Mouse (Mus musculus) heart, embryonic 12.5 days (tissue): ENCODE measurements at regions not wholly inside any gene's neighbourhood (a gene's known extent, or its start where the extent isn't known, plus 50 kb on each side); places are given as distances from the start of the nearest gene placed in this dataset.

Experiments used
- ATAC-seq: fragments of 200-750 bp; cut with Nextera tagmentation; 2 replicates; pipeline ENCODE4 v1.8.0; 2017; ENCODE audit warnings: moderate TSS enrichment, moderate library complexity; ENCODE audit not compliant: insufficient number of reproducible peaks, low FRiP score
- H3K27ac ChIP-seq: fragments of 300-500 bp; sonication (generic); 2 replicates; pipeline ENCODE4 v1.5.1; 2016; ENCODE audit warnings: mild to moderate bottlenecking, moderate library complexity; ENCODE audit not compliant: poor library complexity, severe bottlenecking
- H3K27me3 ChIP-seq: fragments of 300-500 bp; sonication (generic); replicated peaks from 2 replicates; pipeline ENCODE4 v1.6.1; 2016; ENCODE audit warnings: mild to moderate bottlenecking, moderate library complexity
- H3K36me3 ChIP-seq: fragments of 300-500 bp; sonication (generic); 2 replicates; pipeline ENCODE4 v1.6.1; 2016; ENCODE audit warnings: mild to moderate bottlenecking, moderate library complexity
- H3K4me1 ChIP-seq: fragments of 300-500 bp; sonication (generic); replicated peaks from 2 replicates; pipeline ENCODE4 v1.6.1; 2016; ENCODE audit warnings: mild to moderate bottlenecking
- H3K4me2 ChIP-seq: fragments of 300-500 bp; sonication (generic); 2 replicates; pipeline ENCODE4 v1.6.1; 2016; ENCODE audit warnings: mild to moderate bottlenecking, moderate library complexity
- H3K4me3 ChIP-seq: fragments of 300-500 bp; sonication (generic); 2 replicates; pipeline ENCODE4 v1.5.1; 2016; ENCODE audit warnings: mild to moderate bottlenecking
- H3K9ac ChIP-seq: fragments of 300-500 bp; sonication (generic); 2 replicates; pipeline ENCODE4 v1.6.1; 2016; ENCODE audit warnings: mild to moderate bottlenecking, moderate library complexity
- H3K9me3 ChIP-seq: fragments of 300-500 bp; sonication (generic); replicated peaks from 2 replicates; pipeline ENCODE4 v1.6.1; 2016; ENCODE audit warnings: mild to moderate bottlenecking, moderate library complexity
- WGBS: fragments of 180-500 bp; shearing (Covaris S2); methylation state at CpG from one replicate; pipeline ENCODE4 v1.1.7; 2016; 5-methylcytosine and 5-hydroxymethylcytosine counted together

- Histone ChIP-seq H3K4me1 (peaks cover 19% of the 10 kb centered on the region), H3K36me3 (no peaks in the 10 kb centered on the region), H3K27ac (no peak overlapping the region), H3K4me2 (no peak overlapping the region), H3K4me3 (no peak overlapping the region), H3K9ac (no peak overlapping the region), H3K9me3 (no peaks in the 10 kb centered on the region), H3K27me3 (no peaks in the 10 kb centered on the region; the same call in 1 of the 2 replicates)
- 34% methylated on average over 9 of the region's 9 CpGs for WGBS
- no peak for ATAC-seq
Observed at GRCm38 (mm10) chr8:25463532-25463931, 639.4 kb upstream of the Adam5 start.

GRCm38 (mm10) chr8:25462492-25462891, 638.3 kb upstream of the Adam5 start:
- no peak overlapping the region for H3K4me3 ChIP-seq
- peaks cover 19% of the 10 kb centered on the region for H3K4me1 ChIP-seq
- no peak for ATAC-seq
- no peaks in the 10 kb centered on the region for H3K36me3 ChIP-seq
- no peaks in the 10 kb centered on the region for H3K9me3 ChIP-seq
- H3K27me3 ChIP-seq = no peaks in the 10 kb centered on the region; the same call in 1 of the 2 replicates
- no peak overlapping the region for H3K9ac ChIP-seq
- WGBS = 55% methylated on average over 4 of the region's 4 CpGs
- H3K27ac ChIP-seq = no peak overlapping the region
- no peak overlapping the region for H3K4me2 ChIP-seq

- H3K27ac ChIP-seq = no peak overlapping the region
- H3K36me3 ChIP-seq = no peaks in the 10 kb centered on the region
- H3K27me3 ChIP-seq = no peaks in the 10 kb centered on the region
- WGBS = 60% methylated on average over 6 of the region's 6 CpGs
- peaks cover 6% of the 10 kb centered on the region for H3K9me3 ChIP-seq
- no peaks in the 10 kb centered on the region for H3K4me1 ChIP-seq
- H3K4me2 ChIP-seq = no peak overlapping the region
- no peak for ATAC-seq
- no peak overlapping the region for H3K4me3 ChIP-seq
- H3K9ac ChIP-seq = no peak overlapping the region
Observed at GRCm38 (mm10) chr8:25455644-25456043, 631.5 kb upstream of the Adam5 start.

DNA sequence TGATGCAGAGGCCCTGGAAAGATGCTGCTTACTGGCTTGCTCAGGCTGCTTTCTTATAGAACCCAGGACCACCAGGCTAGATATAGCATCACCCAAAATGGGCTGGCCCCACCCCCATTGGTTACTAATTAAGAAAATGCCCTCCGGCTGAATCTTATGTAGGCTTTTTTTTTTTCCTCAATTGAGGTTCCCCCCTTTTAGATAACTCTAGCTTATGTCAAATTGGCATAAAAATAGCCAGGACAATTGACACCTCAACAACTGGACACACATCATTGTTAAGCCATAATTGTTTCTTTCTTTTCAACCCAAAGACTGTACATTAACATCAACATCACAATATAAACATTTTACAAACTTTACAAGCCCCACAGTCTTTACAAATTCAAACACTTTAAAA, 630.8 kb upstream of the Adam5 start:
- 84% methylated on average over 1 of the region's 1 CpGs for WGBS
- ATAC-seq = no peak

DNA sequence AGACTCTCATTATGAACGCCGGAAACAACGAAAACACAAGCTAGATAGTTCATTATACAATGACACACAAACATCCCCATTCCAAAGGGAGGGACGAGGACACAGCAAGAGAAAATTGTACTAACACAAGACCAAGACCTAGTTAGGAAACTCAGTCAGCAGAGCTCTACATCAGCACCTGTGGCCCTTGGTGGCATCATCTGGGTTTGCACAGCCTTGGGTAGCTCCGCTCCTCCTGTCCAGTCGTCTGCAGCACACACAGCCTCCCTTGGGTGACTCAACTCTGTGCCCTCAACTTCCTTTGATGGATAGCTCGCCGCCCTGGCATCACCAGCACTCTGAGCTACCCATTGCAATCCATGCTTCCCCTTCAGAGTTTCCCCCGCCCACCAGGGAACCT, 629.7 kb upstream of the Adam5 start:
- 87% methylated on average over 9 of the region's 9 CpGs for WGBS
- Histone ChIP-seq H3K27ac (no peak overlapping the region), H3K9me3 (peaks cover 6% of the 10 kb centered on the region), H3K27me3 (no peaks in the 10 kb centered on the region), H3K4me3 (no peak overlapping the region), H3K4me2 (no peak overlapping the region), H3K36me3 (no peaks in the 10 kb centered on the region), H3K9ac (no peak overlapping the region), H3K4me1 (no peaks in the 10 kb centered on the region)
- no peak for ATAC-seq

More for the DNA sequence above, 630.8 kb upstream of the Adam5 start:
- H3K4me1 ChIP-seq = no peaks in the 10 kb centered on the region
- H3K9me3 ChIP-seq = peaks cover 6% of the 10 kb centered on the region
- no peak overlapping the region for H3K4me3 ChIP-seq
- H3K9ac ChIP-seq = no peak overlapping the region
- no peaks in the 10 kb centered on the region for H3K36me3 ChIP-seq
- no peaks in the 10 kb centered on the region for H3K27me3 ChIP-seq
- H3K4me2 ChIP-seq = no peak overlapping the region
- no peak overlapping the region for H3K27ac ChIP-seq

- no peaks in the 10 kb centered on the region for H3K36me3 ChIP-seq
- no peak overlapping the region for H3K27ac ChIP-seq
- no peaks in the 10 kb centered on the region for H3K4me1 ChIP-seq
- H3K27me3 ChIP-seq = no peaks in the 10 kb centered on the region
- ATAC-seq = no peak
- no peak overlapping the region for H3K4me3 ChIP-seq
- no peak overlapping the region for H3K4me2 ChIP-seq
- H3K9me3 ChIP-seq = peaks cover 6% of the 10 kb centered on the region
- no peak overlapping the region for H3K9ac ChIP-seq
Observed at GRCm38 (mm10) chr8:25450544-25450943, 626.4 kb upstream of the Adam5 start.

GRCm38 (mm10) chr8:25449590-25449989, 625.4 kb upstream of the Adam5 start:
- no peak overlapping the region for H3K9ac ChIP-seq
- no peaks in the 10 kb centered on the region for H3K27me3 ChIP-seq
- H3K4me3 ChIP-seq = no peak overlapping the region
- H3K36me3 ChIP-seq = no peaks in the 10 kb centered on the region
- H3K4me2 ChIP-seq = no peak overlapping the region
- no peak overlapping the region for H3K27ac ChIP-seq
- 71% methylated on average over 4 of the region's 4 CpGs for WGBS
- peaks cover 6% of the 10 kb centered on the region for H3K9me3 ChIP-seq
- H3K4me1 ChIP-seq = peaks cover 4% of the 10 kb centered on the region; the same call in 1 of the 2 replicates
- no peak for ATAC-seq

DNA sequence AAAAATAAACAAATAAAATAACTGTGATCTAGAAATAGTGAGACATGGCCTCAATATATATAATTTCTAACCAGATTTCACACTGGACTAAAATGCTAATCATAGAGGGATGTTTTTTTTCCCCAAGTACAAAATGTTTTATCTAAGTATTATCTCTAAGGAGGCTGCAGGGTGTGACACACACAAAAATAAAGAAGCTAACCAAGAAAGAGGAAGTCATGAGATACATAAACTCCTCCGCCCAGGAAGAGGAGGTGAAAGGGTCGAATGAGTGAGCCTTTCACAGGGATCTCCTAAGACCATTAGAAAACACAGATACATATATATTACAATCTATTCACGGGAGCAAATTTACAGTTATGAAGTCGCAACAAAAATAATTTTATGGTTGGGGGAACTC, 623.7 kb upstream of the Adam5 start:
- no peak overlapping the region for H3K27ac ChIP-seq
- H3K9ac ChIP-seq = no peak overlapping the region
- H3K4me2 ChIP-seq = no peak overlapping the region
- peaks cover 4% of the 10 kb centered on the region; the same call in 1 of the 2 replicates for H3K4me1 ChIP-seq
- H3K4me3 ChIP-seq = no peak overlapping the region
- ATAC-seq = no peak
- H3K27me3 ChIP-seq = no peaks in the 10 kb centered on the region
- peaks cover 6% of the 10 kb centered on the region for H3K9me3 ChIP-seq
- WGBS = 71% methylated on average over 4 of the region's 4 CpGs
- H3K36me3 ChIP-seq = no peaks in the 10 kb centered on the region

DNA sequence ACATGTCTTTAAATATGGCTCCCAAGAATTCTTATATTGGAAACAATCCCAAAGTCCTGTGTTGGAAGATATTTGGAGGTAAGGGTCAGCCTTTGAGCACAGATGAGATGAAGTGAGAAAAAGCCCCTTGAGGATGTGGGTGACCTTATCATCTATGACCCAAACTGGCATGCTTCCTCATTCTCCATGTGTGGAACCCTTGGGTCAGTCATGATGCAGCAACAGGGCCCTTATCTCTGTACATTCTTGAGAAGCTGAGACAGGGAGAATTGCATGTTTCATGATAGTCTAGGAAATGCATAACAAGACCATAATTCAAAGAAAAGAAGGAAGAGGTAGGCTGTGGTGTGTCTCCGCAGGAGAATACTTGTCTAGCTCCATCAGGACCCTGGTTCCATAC, 621.8 kb upstream of the Adam5 start:
- no peaks in the 10 kb centered on the region for H3K27me3 ChIP-seq
- no peak overlapping the region for H3K4me3 ChIP-seq
- no peak overlapping the region for H3K4me2 ChIP-seq
- H3K36me3 ChIP-seq = no peaks in the 10 kb centered on the region
- H3K27ac ChIP-seq = no peak overlapping the region
- H3K9me3 ChIP-seq = no peaks in the 10 kb centered on the region
- peaks cover 14% of the 10 kb centered on the region for H3K4me1 ChIP-seq
- ATAC-seq = no peak
- 91% methylated on average over 1 of the region's 1 CpGs for WGBS
- no peak overlapping the region for H3K9ac ChIP-seq

- no peak overlapping the region for H3K27ac ChIP-seq
- peaks cover 23% of the 10 kb centered on the region for H3K4me1 ChIP-seq
- no peak overlapping the region for H3K4me2 ChIP-seq
- WGBS = 20% methylated on average over 5 of the region's 5 CpGs
- H3K36me3 ChIP-seq = no peaks in the 10 kb centered on the region
- no peak overlapping the region for H3K4me3 ChIP-seq
- H3K9me3 ChIP-seq = no peaks in the 10 kb centered on the region
- ATAC-seq = peak; percentile 39; the same call in 1 of the 2 replicates
- no peak overlapping the region for H3K9ac ChIP-seq
- H3K27me3 ChIP-seq = 0 out of 2 replicates have a peak, but pooled peaks cover 3% of the 10 kb centered on the region
Observed at GRCm38 (mm10) chr8:25445054-25445453, 620.9 kb upstream of the Adam5 start.

- Histone ChIP-seq H3K9me3 (no peaks in the 10 kb centered on the region), H3K27ac (no peak overlapping the region), H3K9ac (no peak overlapping the region), H3K27me3 (0 out of 2 replicates have a peak, but pooled peaks cover 7% of the 10 kb centered on the region), H3K4me3 (no peak overlapping the region), H3K4me2 (no peak overlapping the region), H3K36me3 (no peaks in the 10 kb centered on the region), H3K4me1 (peaks cover 25% of the 10 kb centered on the region)
- WGBS = 69% methylated on average over 5 of the region's 5 CpGs
- ATAC-seq = no peak
Observed at GRCm38 (mm10) chr8:25443552-25443951, 619.4 kb upstream of the Adam5 start.

DNA sequence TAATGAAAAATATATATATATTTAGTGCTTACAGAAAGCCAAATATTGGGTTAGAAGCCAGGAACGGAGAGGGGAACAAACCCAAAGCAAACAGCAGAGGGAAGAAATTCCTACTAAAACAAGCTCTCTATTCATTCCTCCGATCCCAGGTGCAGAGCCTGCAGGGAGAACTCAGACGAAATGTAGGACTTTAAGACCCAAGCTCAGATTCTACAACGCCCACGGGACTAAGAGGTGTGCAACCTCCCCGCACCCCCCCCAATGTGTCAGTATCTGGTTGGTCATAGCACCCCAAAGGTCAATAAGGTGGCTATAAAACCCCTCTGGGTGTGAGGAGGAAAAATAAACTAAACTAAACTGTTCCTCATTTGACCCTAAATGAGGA, 616.9 kb upstream of the Adam5 start:
- Histone ChIP-seq H3K4me1 (peaks cover 25% of the 10 kb centered on the region), H3K9ac (no peak overlapping the region), H3K36me3 (no peaks in the 10 kb centered on the region), H3K4me2 (peak overlapping the region; percentile 59), H3K4me3 (no peak overlapping the region), H3K27me3 (0 out of 2 replicates have a peak, but pooled peaks cover 7% of the 10 kb centered on the region), H3K27ac (no peak overlapping the region), H3K9me3 (no peaks in the 10 kb centered on the region)
- no peak for ATAC-seq
- 51% methylated on average over 6 of the region's 6 CpGs for WGBS
